Mouse (Mus musculus) cerebellum, postnatal 10 days (tissue): ENCODE results near the gene Ralb.
A peak's percentile ranks its signal among the peaks of the same experiment; 100 is the strongest.

Experiments
- DNase-seq, 2 experiments: peaks; one replicate each; pipeline ENCODE4 v3.0.0; 2021; ENCODE audit warnings: mixed read lengths in 2 of 2

The Ralb gene

GRCm38 (mm10) chr1:119443591-119444350, 60.8 kb downstream of the Ralb start:
- peak in 1 of 2 experiments; percentile 50 for DNase-seq

- no peak for DNase-seq
Observed at GRCm38 (mm10) chr1:119442901-119443300, 61.7 kb downstream of the Ralb start.

- no peak for DNase-seq
Observed at GRCm38 (mm10) chr1:119438105-119438637, 66.4 kb downstream of the Ralb start.

GRCm38 (mm10) chr1:119437401-119437800, 67.2 kb downstream of the Ralb start:
- no peak for DNase-seq

GRCm38 (mm10) chr1:119424141-119424860, 80.3 kb downstream of the Ralb start:
- peak in 1 of 2 experiments; percentile 58 for DNase-seq

- peak; percentile 72 to 73 for DNase-seq
Observed at GRCm38 (mm10) chr1:119423510-119423909, 81.1 kb downstream of the Ralb start.

- DNase-seq = peak in 1 of 2 experiments; percentile 49
Observed at GRCm38 (mm10) chr1:119422460-119423015, 82.1 kb downstream of the Ralb start.

- peak; percentile 62 to 67 for DNase-seq
Observed at GRCm38 (mm10) chr1:119421576-119422421, 82.8 kb downstream of the Ralb start, which contains the start of gene Inhbb. Gene Inhbb, minus strand, starts transcription at chr1:119422248.

GRCm38 (mm10) chr1:119420984-119421575, 83.5 kb downstream of the Ralb start:
- peak; percentile 58 to 63 for DNase-seq
